Mouse (Mus musculus) thymus, adult 2 months (tissue): Measurements from ENCODE around the gene Irf2. TPM values are rescaled to one million over a fixed set of nuclear protein-coding genes. Genes with fewer than 3 reads are reported as not detected.

Experiments
- DNase-seq: peaks from one replicate; pipeline ENCODE4 v3.0.0; 2021
- H3K27ac ChIP-seq: fragments of 200-500 bp; 2 replicates; pipeline ENCODE4 v1.5.1; 2012; ENCODE audit warnings: low read length, control low read depth; ENCODE audit not compliant: control insufficient read depth, insufficient read depth
- H3K27me3 ChIP-seq: fragments of 200-500 bp; 2 replicates; pipeline ENCODE4 v1.6.1; 2012; ENCODE audit warnings: mild to moderate bottlenecking, low read length, moderate library complexity, mixed read lengths; ENCODE audit not compliant: control insufficient read depth, insufficient read depth
- H3K36me3 ChIP-seq: fragments of 200-500 bp; 2 replicates; pipeline ENCODE4 v1.6.1; 2012; ENCODE audit warnings: mild to moderate bottlenecking, low read length, moderate library complexity; ENCODE audit not compliant: control insufficient read depth, insufficient read depth
- H3K4me1 ChIP-seq: fragments of 200-500 bp; replicated peaks from 2 replicates; pipeline ENCODE4 v1.6.1; 2012; ENCODE audit warnings: low read length; ENCODE audit not compliant: control insufficient read depth, insufficient read depth
- H3K4me3 ChIP-seq: fragments of 200-500 bp; 2 replicates; pipeline ENCODE4 v1.5.1; 2012; ENCODE audit warnings: mild to moderate bottlenecking, low read length, control low read depth, moderate library complexity; ENCODE audit not compliant: control insufficient read depth, insufficient read depth
- CTCF ChIP-seq: fragments of 200-500 bp; IDR thresholded peaks from 2 replicates; pipeline ENCODE4 v1.5.1; 2012; ENCODE audit warnings: mild to moderate bottlenecking, control low read depth, low read length, moderate library complexity, borderline replicate concordance; ENCODE audit not compliant: control insufficient read depth, poor library complexity, insufficient read depth; ENCODE audit errors: extremely low read depth
- POLR2A ChIP-seq: fragments of 200-500 bp; IDR thresholded peaks from 2 replicates; pipeline ENCODE4 v1.6.1; 2012; ENCODE audit warnings: mild to moderate bottlenecking, low read length, control low read depth, moderate library complexity; ENCODE audit not compliant: control insufficient read depth, poor library complexity, insufficient read depth; ENCODE audit errors: extremely low read depth
- WGBS: fragments of 180-500 bp; shearing (Covaris S2); methylation state at CpG from one replicate; pipeline ENCODE4 v1.1.7; 2018; 5-methylcytosine and 5-hydroxymethylcytosine counted together
- polyA plus RNA-seq: library from polyadenylated mRNA; depleted of rRNA; stranded (reverse); fragments of >200 nt; gene quantifications from 2 replicates; pipeline ENCODE4 v1.2.3, GENCODE M21; 2012

The Irf2 gene
- polyA plus RNA-seq, 1 experiment = 29.8 TPM

DNA sequence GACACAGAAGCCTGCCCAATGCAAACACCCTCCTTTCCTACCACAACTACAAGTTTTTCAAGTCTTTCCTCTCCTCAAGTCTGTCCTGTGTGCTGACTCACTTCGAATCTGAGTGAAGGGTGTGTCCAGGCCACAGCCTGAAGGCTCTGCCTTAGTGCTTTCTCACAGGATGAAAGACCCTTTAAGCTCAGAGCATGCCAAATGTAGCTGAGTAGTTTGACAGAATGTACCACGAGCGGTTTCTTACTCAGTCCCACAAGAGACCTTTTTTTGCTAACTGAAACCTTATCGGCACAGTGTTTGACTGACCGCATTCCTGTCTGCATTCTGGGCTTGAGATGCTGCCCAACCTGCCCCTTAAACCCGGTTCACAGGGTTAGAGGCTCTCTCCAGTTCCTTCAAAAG is 130.0 kb downstream of the Irf2 start:
- Histone ChIP-seq H3K27me3 (no peaks in the 10 kb centered on the region), H3K36me3 (no peaks in the 10 kb centered on the region), H3K27ac (no peak overlapping the region), H3K4me1 (0 out of 2 replicates have a peak, but pooled peaks cover 2% of the 10 kb centered on the region), H3K4me3 (no peak overlapping the region)
- TF ChIP-seq CTCF (no peak), POLR2A (no peak)
- DNase-seq = no peak
- WGBS = 18% methylated on average over 6 of the region's 6 CpGs

- DNase-seq = no peak
- WGBS = 74% methylated on average over 4 of the region's 4 CpGs
- no peak overlapping the region for H3K27ac ChIP-seq
- H3K36me3 ChIP-seq = no peaks in the 10 kb centered on the region
- no peak for TF ChIP-seq POLR2A
- no peak for TF ChIP-seq CTCF
- 0 out of 2 replicates have a peak, but pooled peaks cover 2% of the 10 kb centered on the region for H3K4me1 ChIP-seq
- no peak overlapping the region for H3K4me3 ChIP-seq
- no peaks in the 10 kb centered on the region for H3K27me3 ChIP-seq
Measured at GRCm38 (mm10) chr8:46871086-46871485, 131.6 kb downstream of the Irf2 start.

GRCm38 (mm10) chr8:46875615-46876293 is 136.2 kb downstream of the Irf2 start:
- H3K4me1 ChIP-seq = no peaks in the 10 kb centered on the region
- TF ChIP-seq CTCF (no peak), POLR2A (no peak)
- no peak overlapping the region for H3K4me3 ChIP-seq
- no peak overlapping the region for H3K27ac ChIP-seq
- 59% methylated on average over 2 of the region's 2 CpGs for WGBS
- H3K27me3 ChIP-seq = no peaks in the 10 kb centered on the region
- DNase-seq = no peak
- no peaks in the 10 kb centered on the region for H3K36me3 ChIP-seq

- Histone ChIP-seq H3K27ac (no peak overlapping the region), H3K4me3 (no peak overlapping the region), H3K4me1 (0 out of 2 replicates have a peak, but pooled peaks cover 2% of the 10 kb centered on the region), H3K36me3 (no peaks in the 10 kb centered on the region), H3K27me3 (no peaks in the 10 kb centered on the region)
- WGBS = 68% methylated on average over 6 of the region's 6 CpGs
- TF ChIP-seq CTCF = no peak
- no peak for TF ChIP-seq POLR2A
- peak; percentile 10 for DNase-seq
Measured at GRCm38 (mm10) chr8:46881348-46881747, 141.8 kb downstream of the Irf2 start.

GRCm38 (mm10) chr8:46881755-46882419 is 142.4 kb downstream of the Irf2 start:
- TF ChIP-seq POLR2A (no peak), CTCF (no peak)
- H3K4me1 ChIP-seq = 0 out of 2 replicates have a peak, but pooled peaks cover 2% of the 10 kb centered on the region
- H3K27me3 ChIP-seq = no peaks in the 10 kb centered on the region
- no peak overlapping the region for H3K4me3 ChIP-seq
- DNase-seq = no peak
- no peak overlapping the region for H3K27ac ChIP-seq
- H3K36me3 ChIP-seq = no peaks in the 10 kb centered on the region
- WGBS = 91% methylated on average over 8 of the region's 8 CpGs

- 94% methylated on average over 5 of the region's 5 CpGs for WGBS
- H3K27ac ChIP-seq = no peak overlapping the region
- DNase-seq = no peak
Measured at GRCm38 (mm10) chr8:46882743-46883142, 143.2 kb downstream of the Irf2 start.

More at GRCm38 (mm10) chr8:46882743-46883142, 143.2 kb downstream of the Irf2 start:
- no peaks in the 10 kb centered on the region for H3K36me3 ChIP-seq
- H3K4me3 ChIP-seq = no peak overlapping the region
- H3K27me3 ChIP-seq = no peaks in the 10 kb centered on the region
- no peak for TF ChIP-seq CTCF
- TF ChIP-seq POLR2A = no peak
- 0 out of 2 replicates have a peak, but pooled peaks cover 2% of the 10 kb centered on the region for H3K4me1 ChIP-seq
